Mouse (Mus musculus): ENCODE measurements around the gene Usp48. TPM values are rescaled to one million over a fixed set of nuclear protein-coding genes. Genes with fewer than 3 reads are reported as not detected.
A peak's percentile ranks its signal among the peaks of the same experiment; 100 is the strongest.

Usp48 gene
- polyA plus RNA-seq, 1 experiment, result 26.7 TPM

DNA sequence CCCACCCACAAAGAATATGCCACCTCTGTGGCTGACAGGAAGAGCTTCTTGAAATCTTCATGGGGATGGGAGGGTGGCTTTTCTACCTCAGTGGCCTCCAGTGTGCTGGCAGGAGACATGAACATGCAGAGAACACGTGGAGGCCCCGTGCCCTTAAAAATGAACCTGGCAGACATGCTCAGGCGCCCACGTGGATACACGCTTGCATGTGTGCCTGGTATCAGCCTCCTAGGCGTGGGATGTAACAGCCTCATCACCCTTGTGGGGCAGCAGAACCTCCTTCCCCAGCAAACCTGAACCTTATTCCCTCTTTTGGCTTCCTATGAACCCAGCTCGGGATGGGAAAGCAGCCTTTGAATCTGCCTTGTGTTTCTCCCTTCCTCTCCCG lies 73.4 kb downstream of the Usp48 start:
- Histone ChIP-seq H3K4me1 (ENCODE audit: control insufficient read depth, insufficient read depth, insufficient read length, low read length) (0 out of 2 replicates have a peak, but pooled peaks cover 4% of the 10 kb centered on the region), H3K27ac (ENCODE audit: insufficient read depth, low read depth, low read length) (no peak overlapping the region), H3K27me3 (ENCODE audit: control insufficient read depth, insufficient read depth, low read length) (peaks cover 24% of the 10 kb centered on the region), H3K4me3 (ENCODE audit: low read depth, low read length) (no peak overlapping the region), H3K36me3 (ENCODE audit: control insufficient read depth, insufficient read depth, low read length) (no peaks in the 10 kb centered on the region)
- no peak for TF ChIP-seq POLR2A (IDR thresholded peaks at IDR 0.05; ENCODE audit: low read depth, low read length)
- no peak for TF ChIP-seq CTCF (IDR thresholded peaks at IDR 0.05; ENCODE audit: extremely low read depth, insufficient read length, insufficient replicate concordance, low read depth, low read length)
- WGBS, result 81% methylated on average over 8 of the region's 8 CpGs

DNA sequence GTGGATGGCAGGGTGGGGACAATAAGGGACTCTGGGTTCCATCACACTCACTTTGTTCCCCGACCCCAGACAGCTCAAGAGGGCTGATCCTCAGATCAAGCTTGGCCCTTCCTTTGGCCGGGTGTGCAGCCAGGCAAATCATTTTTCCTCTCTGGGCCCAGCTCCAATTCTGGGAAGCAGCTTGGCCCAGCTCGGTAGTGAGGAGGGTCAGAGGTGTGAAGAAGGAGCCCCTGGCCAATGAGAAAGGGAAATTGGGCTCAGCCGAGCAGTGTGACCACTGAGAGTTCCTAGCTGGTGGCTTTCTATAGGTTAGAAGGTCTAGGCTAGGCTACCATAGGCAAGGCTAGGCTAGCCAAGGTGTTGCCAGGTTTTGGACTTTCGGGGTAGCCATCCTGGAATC lies 74.2 kb downstream of the Usp48 start:
- H3K27me3 ChIP-seq (ENCODE audit: control insufficient read depth, insufficient read depth, low read length), result peaks cover 21% of the 10 kb centered on the region
- 49% methylated on average over 5 of the region's 5 CpGs for WGBS
- TF ChIP-seq POLR2A (IDR thresholded peaks at IDR 0.05; ENCODE audit: low read depth, low read length) (no peak), CTCF (IDR thresholded peaks at IDR 0.05; ENCODE audit: extremely low read depth, insufficient read length, insufficient replicate concordance, low read depth, low read length) (no peak)
- H3K4me3 ChIP-seq (ENCODE audit: low read depth, low read length), result no peak overlapping the region
- no peak overlapping the region for H3K27ac ChIP-seq (ENCODE audit: insufficient read depth, low read depth, low read length)
- no peaks in the 10 kb centered on the region for H3K36me3 ChIP-seq (ENCODE audit: control insufficient read depth, insufficient read depth, low read length)
- H3K4me1 ChIP-seq (ENCODE audit: control insufficient read depth, insufficient read depth, insufficient read length, low read length), result 0 out of 2 replicates have a peak, but pooled peaks cover 4% of the 10 kb centered on the region

DNA sequence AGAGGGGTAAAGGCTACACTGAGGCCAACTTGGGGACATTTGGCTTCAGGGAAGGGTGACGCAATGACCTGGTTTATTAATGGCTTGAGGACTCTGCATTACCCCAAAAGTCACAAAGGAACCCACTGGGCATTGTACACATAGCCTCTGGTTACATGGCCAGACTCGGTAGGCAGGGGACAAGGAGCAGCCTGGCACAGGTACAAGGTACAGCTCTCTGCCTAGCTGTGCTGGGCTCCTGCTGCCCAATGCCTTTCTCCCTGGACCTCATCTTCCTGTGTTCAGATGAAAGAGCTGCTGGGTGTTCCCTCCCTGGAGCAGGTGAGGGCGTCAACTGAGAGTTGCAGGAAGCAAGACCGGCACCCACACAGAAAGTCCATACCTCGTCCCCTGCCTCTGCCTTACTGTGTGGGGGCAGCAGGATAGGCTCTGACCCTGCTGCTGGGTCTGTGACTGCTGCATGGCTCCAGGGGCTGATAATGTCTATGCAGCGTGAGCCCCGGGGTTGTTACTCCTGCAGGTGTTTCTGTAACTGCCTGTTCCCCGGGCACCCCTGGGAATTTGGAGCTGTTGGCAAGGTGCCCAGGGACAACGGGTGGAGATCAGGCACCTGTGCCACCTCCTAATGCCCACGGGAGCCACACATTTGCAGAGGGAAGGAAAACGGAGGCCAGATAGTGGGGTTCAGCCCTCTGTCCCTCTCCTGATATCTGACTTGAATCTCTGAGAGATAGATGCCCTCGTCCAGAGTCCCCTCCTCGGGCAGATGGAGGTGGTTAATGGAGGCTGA lies 78.4 kb downstream of the Usp48 start:
- no peak overlapping the region for H3K4me3 ChIP-seq (ENCODE audit: low read depth, low read length)
- no peaks in the 10 kb centered on the region for H3K4me1 ChIP-seq (ENCODE audit: control insufficient read depth, insufficient read depth, insufficient read length, low read length)
- TF ChIP-seq POLR2A (IDR thresholded peaks at IDR 0.05; ENCODE audit: low read depth, low read length), result no peak
- no peak for TF ChIP-seq CTCF (IDR thresholded peaks at IDR 0.05; ENCODE audit: extremely low read depth, insufficient read length, insufficient replicate concordance, low read depth, low read length)
- 22% methylated on average over 13 of the region's 13 CpGs for WGBS
- no peak overlapping the region for H3K27ac ChIP-seq (ENCODE audit: insufficient read depth, low read depth, low read length)
- H3K36me3 ChIP-seq (ENCODE audit: control insufficient read depth, insufficient read depth, low read length), result no peaks in the 10 kb centered on the region
- H3K27me3 ChIP-seq (ENCODE audit: control insufficient read depth, insufficient read depth, low read length), result no peaks in the 10 kb centered on the region

DNA sequence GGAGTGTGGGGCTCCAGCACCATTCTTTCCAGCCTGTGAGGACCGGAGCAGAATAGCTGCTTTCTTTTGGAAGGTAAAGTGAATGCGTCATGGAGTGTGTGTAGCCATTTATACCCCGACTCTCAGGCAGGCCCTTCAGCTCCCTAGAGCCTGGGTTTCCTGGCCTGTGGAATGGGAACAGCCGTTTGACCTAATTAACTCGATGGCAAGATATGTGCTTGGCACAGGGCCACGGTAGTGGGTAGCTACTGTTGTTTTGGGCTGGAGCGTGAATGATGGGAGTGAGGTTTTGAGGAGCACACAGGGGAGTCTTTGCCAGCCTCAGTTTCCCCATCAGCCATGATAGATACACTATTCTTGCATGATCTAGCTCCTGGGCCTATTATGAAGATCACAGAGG lies 82.0 kb downstream of the Usp48 start:
- no peaks in the 10 kb centered on the region for H3K4me1 ChIP-seq (ENCODE audit: control insufficient read depth, insufficient read depth, insufficient read length, low read length)
- H3K36me3 ChIP-seq (ENCODE audit: control insufficient read depth, insufficient read depth, low read length), result no peaks in the 10 kb centered on the region
- no peak overlapping the region for H3K4me3 ChIP-seq (ENCODE audit: low read depth, low read length)
- H3K27ac ChIP-seq (ENCODE audit: insufficient read depth, low read depth, low read length), result no peak overlapping the region
- H3K27me3 ChIP-seq (ENCODE audit: control insufficient read depth, insufficient read depth, low read length), result no peaks in the 10 kb centered on the region
- TF ChIP-seq POLR2A (IDR thresholded peaks at IDR 0.05; ENCODE audit: low read depth, low read length) (no peak), CTCF (IDR thresholded peaks at IDR 0.05; ENCODE audit: extremely low read depth, insufficient read length, insufficient replicate concordance, low read depth, low read length) (no peak)
- 45% methylated on average over 7 of the region's 7 CpGs for WGBS

DNA sequence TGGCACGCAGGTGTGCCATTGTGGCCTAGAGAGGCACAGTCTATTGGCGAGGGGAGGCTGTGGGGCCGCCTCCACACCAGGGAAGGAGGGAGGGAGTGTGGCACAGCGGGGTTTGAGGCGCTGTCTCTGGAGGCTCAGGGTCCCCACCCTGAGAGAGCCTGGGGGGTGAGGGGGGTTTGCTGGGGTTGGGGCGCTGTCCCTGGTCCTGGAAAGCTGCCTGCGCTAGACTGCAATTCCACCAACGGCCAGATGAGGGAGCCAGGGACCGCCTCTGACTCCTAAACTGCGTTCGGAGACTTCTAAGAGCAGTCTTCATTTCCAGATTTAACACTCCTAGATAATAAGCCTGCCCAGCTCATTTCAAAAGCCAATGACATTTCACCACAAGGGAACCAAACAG lies 82.5 kb downstream of the Usp48 start:
- Histone ChIP-seq H3K4me1 (ENCODE audit: control insufficient read depth, insufficient read depth, insufficient read length, low read length) (no peaks in the 10 kb centered on the region), H3K4me3 (ENCODE audit: low read depth, low read length) (no peak overlapping the region), H3K27me3 (ENCODE audit: control insufficient read depth, insufficient read depth, low read length) (peaks cover 5% of the 10 kb centered on the region; the same call in 1 of the 2 replicates), H3K36me3 (ENCODE audit: control insufficient read depth, insufficient read depth, low read length) (no peaks in the 10 kb centered on the region), H3K27ac (ENCODE audit: insufficient read depth, low read depth, low read length) (no peak overlapping the region)
- TF ChIP-seq POLR2A (IDR thresholded peaks at IDR 0.05; ENCODE audit: low read depth, low read length), result no peak
- peak; percentile 85 for TF ChIP-seq CTCF (IDR thresholded peaks at IDR 0.05; ENCODE audit: extremely low read depth, insufficient read length, insufficient replicate concordance, low read depth, low read length)
- WGBS, result 9% methylated on average over 10 of the region's 11 CpGs

DNA sequence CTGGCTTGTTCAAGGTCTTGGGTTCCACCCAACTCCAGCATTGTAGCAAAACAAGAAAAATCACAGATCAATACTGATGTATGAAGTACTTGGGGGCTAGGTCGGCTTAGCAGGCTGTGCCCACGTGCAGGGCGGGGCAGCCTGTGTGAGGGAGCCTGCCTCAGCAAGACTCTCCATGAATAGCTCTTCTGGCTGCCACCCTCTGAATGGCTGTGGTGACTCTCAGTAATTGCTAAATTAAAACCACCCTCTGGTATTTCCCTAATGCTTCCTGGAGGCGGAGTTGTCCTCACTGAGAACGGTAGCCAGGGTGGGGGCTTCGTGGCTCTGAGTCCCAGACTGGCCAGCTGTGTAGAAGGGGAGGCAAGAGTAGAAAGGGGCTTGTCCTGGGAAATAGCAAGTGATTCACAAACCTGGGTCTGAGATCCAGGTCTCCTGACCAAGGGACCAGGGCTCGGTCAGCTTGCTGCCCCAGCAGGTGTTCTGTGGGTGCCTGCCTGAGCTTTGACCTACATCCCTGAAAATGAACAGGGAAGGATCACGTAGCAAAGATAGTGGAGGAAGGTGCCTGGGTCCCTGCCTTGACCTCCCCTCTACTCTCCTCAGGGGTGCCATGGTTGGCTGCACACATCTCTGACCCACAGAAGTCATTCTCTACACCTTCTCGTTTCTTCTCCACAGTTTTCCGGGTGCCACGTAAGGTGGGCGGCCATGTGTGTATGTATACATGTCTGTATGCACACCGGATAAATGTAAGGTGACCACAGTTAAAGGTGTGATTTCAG lies 83.3 kb downstream of the Usp48 start:
- Histone ChIP-seq H3K4me3 (ENCODE audit: low read depth, low read length) (no peak overlapping the region), H3K4me1 (ENCODE audit: control insufficient read depth, insufficient read depth, insufficient read length, low read length) (peaks cover 2% of the 10 kb centered on the region; the same call in 1 of the 2 replicates), H3K36me3 (ENCODE audit: control insufficient read depth, insufficient read depth, low read length) (no peaks in the 10 kb centered on the region), H3K27me3 (ENCODE audit: control insufficient read depth, insufficient read depth, low read length) (peaks cover 13% of the 10 kb centered on the region), H3K27ac (ENCODE audit: insufficient read depth, low read depth, low read length) (no peak overlapping the region)
- 53% methylated on average over 13 of the region's 13 CpGs for WGBS
- no peak for TF ChIP-seq CTCF (IDR thresholded peaks at IDR 0.05; ENCODE audit: extremely low read depth, insufficient read length, insufficient replicate concordance, low read depth, low read length)
- no peak for TF ChIP-seq POLR2A (IDR thresholded peaks at IDR 0.05; ENCODE audit: low read depth, low read length)

DNA sequence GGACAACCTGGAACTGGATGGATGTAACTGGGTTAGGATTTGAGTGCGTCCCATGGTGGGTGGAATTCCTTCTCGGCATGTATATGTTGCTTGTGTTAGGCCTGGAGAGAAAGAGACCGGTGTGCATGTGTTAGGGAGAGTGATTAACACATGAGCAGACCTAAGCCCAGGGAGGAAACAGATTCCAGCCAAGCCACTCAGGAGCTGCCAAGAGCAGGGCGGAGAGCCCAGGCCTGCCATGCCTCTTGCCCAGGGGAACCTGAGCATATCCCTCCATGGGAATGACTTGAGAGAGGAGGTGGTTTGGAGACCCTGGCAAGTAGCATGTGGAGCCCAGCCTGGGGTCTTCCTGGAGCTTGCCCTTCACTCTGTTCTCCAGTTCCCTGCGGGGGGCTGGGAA lies 84.4 kb downstream of the Usp48 start:
- TF ChIP-seq CTCF (IDR thresholded peaks at IDR 0.05; ENCODE audit: extremely low read depth, insufficient read length, insufficient replicate concordance, low read depth, low read length) (no peak), POLR2A (IDR thresholded peaks at IDR 0.05; ENCODE audit: low read depth, low read length) (no peak)
- H3K27ac ChIP-seq (ENCODE audit: insufficient read depth, low read depth, low read length), result no peak overlapping the region
- 75% methylated on average over 5 of the region's 5 CpGs for WGBS
- H3K4me1 ChIP-seq (ENCODE audit: control insufficient read depth, insufficient read depth, insufficient read length, low read length), result peaks cover 2% of the 10 kb centered on the region; the same call in 1 of the 2 replicates
- peaks cover 20% of the 10 kb centered on the region for H3K27me3 ChIP-seq (ENCODE audit: control insufficient read depth, insufficient read depth, low read length)
- H3K36me3 ChIP-seq (ENCODE audit: control insufficient read depth, insufficient read depth, low read length), result no peaks in the 10 kb centered on the region
- H3K4me3 ChIP-seq (ENCODE audit: low read depth, low read length), result no peak overlapping the region

Data from small intestine, adult 2 months (tissue).